Mouse (Mus musculus): Measurements from ENCODE around the gene Bach2. TPM values are rescaled to one million over a fixed set of nuclear protein-coding genes. Genes with fewer than 3 reads are reported as not detected.
A peak's percentile ranks its signal among the peaks of the same experiment; 100 is the strongest.

Bach2 gene
- total RNA-seq, 2 experiments from 2014 or later, result 13.7 to 14.0 TPM

DNA sequence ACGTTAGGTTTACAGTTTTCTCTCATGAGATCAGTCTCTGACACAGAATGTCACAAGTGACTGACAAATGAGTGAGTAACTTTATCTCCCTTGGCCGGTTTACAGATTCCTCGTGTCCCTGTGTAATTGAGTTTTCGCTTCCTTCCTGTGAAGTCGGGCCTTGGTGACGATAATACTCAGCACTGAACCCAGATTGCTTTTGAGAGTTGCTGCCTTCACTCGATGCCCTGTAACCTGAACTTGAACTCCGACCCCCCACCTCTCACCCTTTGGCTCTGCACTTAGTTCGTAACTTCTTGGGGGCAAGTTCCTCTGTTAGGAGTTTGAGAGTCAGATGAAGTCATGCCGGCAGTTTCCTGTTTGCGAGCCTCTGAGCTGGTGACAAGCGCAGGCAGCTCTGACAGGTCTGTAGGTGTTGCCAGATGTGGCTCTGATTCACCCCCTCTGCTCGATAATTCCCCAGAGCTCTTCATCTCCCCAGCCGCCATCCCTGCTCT is 124.9 kb downstream of the Bach2 start:
- DNase-seq, result no peak

DNA sequence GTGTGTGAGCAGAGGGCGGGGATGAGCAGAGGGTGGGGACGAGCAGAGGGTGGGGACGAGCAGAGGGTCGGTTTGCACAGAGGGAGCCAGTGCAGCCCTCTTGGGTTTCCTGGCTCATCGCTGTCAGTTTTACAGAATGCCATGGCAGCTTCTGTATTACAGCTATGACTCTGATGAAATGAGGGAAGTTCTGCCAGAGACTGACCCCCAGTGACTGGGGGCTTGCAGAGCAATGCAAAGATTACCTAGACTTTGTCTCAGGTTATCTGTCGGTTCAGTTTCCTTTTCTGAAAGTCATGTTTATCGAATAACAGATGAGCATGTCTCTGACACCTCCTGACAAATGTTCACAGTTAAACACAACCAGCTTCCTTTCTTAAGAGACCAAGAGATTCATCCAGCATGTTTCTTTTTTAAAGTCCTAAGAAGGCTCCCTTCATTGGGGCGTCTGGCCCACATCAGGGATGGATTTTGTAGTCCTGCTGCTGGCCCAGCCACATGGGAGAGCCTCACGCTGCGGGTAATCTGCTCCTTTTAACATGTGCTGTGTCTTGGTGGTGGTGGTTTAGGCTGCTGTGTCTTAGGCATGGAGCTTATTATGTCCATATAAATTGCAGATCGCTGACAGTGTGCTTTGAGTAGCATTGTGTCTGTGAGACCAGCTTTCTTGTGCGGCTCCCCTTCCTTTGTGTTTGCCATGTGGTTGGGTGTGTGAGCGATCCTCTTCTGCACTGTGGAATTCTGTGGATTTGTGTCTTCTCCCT is 126.7 kb downstream of the Bach2 start:
- no peak for DNase-seq

DNA sequence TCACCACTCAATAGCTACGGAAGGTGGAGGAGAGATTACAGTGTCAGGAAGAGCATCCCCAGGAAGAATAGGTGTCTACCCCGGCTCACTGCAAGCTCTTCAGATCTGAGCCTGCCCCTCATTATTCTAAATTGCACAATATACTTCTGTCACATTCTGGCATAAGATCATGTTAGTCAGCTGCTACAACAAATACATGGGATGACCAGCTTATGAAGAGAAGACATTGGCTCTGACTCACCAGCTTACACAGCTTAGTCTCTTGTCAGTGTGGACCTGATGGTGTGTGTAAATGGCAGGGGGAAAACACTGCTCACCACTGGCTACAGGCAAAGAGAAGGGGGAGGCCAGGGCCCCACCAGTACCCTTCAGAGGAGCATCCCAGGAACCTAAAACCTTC is 127.6 kb downstream of the Bach2 start:
- no peak for DNase-seq

DNA sequence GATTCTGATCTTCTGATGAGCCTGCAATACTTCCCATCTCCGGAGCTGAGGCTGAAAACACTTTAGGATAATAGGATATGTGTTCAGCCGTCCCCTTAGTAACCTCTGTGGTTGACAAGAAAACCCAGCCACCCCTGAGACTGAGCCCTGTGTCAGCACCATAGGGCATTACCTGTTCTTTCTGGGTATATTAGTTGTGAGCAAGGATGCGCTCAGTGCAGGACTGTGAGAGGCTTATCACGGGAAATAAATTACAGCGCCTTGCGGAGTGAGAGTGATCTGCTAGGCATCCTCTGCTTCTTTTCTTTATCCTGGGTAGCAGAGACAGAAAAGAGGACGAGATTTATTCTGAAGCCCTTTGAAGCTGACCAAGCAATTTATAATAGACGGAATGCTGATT is 129.7 kb downstream of the Bach2 start:
- no peak for DNase-seq

DNA sequence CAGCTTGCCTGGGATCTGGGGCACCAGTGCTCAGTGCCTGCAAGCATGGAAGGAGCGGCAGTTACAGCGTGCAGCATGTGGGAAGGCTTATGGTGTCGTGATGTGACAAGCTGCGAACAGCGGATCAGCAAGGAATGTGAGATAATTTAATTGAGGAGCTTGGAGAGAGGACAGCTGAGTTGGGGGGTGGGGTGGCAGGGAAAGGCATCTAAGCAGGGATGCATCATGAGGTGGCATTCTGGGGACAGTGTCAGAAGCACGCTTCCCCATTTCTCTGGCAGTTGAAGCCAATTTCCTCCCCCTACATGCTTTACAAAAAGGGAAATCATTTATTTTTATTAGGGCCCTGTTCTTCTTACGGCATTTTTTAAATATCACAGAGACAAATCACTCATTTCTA is 134.5 kb downstream of the Bach2 start:
- peak; percentile 61 to 71 for DNase-seq

DNA sequence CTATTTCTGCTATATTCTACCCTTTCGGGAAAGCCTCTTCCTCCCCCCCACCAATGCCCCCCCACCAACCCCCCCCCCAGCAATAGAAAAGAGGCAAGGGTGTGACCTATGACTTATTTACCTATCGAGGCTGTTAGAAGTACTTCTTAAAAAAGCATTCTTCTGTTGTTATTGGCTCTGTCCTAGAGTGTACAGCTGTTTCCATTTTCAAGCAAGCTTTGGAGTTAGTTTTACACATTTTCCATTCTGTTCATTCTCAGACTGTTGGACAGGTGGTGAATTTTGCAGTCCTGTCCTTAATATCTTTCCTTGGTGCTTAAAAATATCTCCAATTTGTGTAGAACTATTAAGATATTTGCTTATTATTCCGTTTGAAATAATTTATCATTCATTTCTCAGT is 134.9 kb downstream of the Bach2 start:
- no peak for DNase-seq

DNA sequence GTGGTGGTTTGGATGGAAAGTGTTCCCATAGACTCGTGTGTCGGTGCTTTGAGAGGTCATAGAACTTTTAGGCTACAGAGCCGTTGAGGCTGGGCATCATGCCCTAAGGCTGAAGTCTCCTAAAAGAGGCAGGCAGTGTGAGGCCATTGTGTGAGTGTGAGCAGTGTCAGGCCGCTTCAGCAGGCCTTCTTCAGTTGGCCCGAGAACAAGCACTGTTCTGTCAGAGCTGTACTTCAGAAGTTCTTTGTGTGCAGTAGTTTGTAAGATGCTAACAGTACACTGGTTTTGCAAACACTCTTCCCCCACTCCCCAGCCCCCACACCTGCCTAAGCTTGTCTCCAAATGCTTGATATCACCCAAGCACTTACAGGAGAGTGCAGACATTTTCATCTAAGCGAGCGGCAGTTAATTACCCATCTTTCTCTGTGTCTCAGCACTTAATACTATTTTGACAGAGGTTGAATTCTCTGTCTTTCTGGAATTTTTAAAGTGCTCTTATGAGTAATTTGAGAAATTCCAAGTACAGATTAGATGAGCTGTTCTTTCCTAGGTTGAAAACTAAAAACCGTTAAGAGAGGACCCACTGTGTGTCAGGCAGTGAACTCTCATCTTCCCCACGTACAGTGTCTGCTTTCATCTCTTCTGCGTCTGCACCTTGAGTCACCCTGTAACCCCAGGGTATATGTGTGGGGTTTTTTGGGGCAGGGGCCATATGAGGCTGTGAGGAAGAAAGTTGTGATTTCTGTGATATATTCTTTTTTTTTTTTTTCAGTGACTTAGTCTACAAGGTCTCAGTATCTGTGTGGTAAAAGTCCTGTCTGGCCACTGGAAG is 136.4 kb downstream of the Bach2 start:
- no peak for DNase-seq

DNA sequence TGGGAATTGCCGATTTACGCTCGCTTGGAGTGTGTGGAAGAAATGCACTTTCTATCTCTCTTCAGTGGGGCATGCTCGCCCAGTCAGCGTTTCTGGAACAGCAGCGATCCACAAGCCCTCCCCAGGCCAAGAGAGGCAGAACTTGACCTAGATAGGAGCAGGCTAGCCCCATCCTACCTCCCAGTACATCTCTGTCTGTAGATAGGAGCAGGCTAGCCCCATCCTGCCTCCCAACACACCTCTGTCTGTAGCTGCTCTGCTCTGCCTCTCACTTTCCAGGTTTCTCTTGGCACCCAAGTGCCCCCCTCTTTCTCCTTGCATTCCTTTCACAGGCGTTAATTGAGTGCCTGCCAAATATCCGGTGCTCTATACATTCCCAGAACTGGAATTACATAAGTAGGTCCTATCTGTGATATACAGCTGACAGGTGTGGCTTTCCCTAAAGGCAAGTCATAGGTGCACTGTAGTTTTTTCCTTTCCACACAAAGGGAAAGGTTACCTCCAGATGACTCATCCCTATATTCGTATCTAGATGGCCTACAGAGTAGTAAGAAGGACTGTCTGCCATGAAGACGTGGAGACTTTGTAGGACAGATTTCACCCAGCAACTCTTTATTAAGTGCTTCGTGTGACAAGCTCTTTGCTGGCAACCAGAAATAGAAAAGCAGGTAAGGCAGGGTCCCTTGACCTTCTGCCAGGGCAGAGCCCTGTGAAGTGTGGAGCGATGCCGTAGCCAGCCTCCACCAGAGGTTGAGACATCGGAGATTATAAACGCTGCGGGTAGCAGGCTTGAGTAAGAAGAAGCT is 137.3 kb downstream of the Bach2 start:
- DNase-seq, result no peak

DNA sequence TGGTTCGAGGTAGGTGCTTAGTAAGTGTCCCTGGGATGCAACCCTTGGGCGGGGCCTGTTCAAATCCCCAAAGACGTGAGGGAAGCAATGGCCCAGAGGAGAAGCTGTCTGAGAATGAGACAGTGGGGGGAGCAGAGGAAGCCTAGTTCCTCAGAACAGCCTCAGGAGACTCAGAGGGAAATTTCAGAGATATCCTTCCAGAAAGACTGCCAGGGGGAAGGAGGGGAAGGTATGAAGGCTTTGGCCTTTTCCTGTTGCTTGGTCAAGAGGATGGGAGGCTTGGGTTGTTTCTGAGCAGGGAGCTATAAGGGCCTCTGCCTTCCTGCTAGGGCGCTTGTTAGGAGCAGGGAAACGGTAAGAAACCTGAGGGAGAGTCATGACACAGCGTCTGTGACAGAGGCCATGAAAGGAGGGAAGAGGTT is 137.9 kb downstream of the Bach2 start:
- no peak for DNase-seq

DNA sequence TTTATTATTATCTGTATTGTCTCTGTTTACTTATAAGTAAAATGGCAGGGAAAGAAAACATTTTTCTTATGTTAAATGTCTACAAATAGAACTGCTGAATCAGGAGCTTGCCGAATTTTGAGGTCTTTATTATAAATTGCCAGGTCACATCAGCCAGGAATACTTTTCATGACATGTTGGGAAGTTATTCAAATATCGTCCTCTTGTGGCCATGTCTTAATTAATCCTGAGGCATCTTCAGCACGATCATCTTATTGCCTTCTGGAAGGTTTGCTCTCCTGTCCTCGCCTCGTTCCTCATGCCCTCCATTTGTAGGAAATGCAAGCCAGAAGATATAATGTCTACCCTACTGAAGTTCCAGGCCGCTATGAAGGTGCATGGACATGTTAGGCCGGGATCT is 140.5 kb downstream of the Bach2 start:
- no peak for DNase-seq

DNA sequence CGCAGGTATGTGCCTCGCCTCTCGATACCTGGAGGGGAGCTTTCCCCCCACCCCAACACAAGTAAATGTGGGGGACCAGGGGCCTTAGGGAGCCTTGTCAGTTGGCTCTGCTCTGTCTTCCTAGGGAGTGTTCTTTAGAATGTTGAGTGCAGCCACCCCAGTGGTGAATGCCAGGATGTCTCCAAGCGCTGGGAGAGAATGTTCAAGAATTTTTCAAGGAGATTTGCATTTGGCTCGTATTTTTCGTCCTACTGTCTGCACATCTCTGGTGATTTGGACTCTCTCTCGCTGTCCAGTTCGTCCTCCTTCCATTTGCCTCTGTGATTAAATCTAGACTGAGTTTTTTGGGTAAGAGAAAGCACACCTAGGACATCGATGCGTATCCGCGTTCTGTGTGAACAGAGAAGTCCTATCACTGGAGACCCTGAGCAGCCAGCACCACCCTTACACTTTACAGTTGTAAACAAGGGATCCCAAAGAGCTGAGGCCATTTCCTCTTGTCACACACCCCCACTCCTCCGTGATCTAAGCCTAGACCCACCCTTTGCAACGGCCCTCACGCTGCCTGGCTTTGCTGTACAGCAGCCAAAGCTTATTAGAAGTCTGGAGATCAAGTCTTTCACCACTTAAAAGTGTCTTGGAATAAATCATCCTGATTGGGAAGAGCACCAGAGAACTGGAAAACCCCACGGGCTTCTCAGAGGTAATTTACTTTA is 143.2 kb downstream of the Bach2 start:
- DNase-seq, result no peak

DNA sequence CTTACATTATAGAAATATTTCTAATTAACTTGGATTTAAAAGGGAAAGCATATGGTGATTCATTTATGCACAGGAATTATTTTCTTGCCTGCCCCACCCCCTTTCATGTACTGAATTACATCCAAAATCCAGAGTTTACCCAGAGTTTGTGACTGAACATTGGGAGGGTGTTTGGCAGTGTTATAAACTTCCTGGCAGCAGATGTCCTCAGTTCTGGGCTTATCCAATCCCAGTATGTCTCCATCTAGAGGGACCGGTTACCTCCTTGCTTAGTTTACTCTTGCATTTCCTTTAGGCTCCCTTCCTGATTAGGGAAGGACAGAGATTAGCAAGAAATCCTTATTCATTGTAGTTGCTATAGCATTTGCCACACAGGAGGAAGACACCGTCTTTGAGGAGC is 146.5 kb downstream of the Bach2 start:
- DNase-seq, result no peak

DNA sequence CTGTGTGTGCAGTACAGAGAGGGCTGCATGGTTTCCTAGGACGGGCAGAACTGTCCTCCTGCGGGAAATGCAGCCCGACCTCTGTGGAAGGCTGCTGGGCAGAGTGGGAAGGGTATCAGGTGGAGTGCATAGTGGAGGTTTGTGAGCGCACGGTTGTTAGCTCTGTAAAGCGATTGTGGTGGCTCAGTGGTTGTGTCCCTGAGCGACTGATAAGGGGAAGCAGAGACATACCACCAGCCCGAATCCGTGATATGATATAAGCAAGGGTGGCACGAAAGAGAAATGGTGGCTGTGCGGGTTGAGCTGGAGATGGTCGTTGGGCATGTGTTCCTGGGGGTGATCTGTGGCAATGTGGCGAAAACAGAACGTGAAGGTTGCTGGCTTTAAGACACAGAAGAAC is 147.0 kb downstream of the Bach2 start:
- no peak for DNase-seq

DNA sequence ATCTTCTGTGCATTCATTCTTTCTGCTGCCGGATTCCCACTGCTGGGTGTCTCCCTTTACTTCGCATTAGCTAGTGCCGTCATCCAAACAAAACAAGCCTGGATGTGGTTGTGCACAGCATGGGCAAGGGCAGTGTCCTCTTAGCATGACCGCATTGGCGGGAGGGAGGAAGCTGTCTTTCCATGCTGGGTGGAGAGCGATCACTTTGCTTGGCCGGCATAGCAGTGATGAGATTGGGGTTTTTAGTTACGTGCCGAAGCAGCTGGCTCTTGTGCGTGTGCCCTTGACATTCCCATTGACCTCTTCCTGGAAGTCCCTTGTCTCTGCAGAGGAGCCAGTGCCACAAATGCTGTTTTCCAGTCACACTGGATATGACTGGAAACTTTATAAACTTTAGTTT is 147.7 kb downstream of the Bach2 start:
- DNase-seq, result no peak

DNA sequence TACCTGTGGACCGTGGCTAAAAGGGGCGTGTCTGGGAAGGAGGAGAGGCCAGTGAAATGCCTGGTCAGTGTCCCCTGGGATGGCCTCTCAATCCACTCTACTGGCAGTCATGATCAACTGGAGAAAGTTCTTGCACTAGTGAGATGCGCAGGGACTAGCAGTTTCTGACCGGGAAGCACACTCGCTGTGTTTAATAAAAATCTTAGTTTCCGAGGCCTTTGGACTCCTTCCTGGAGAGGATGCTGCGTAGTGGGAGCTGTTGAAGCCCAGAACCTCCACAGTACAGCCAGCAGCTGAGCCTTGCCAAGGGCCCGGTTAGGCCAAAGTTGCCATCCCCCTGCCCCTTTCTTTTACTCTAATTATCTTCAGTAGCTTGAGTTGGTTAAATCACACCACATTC is 148.3 kb downstream of the Bach2 start:
- no peak for DNase-seq

DNA sequence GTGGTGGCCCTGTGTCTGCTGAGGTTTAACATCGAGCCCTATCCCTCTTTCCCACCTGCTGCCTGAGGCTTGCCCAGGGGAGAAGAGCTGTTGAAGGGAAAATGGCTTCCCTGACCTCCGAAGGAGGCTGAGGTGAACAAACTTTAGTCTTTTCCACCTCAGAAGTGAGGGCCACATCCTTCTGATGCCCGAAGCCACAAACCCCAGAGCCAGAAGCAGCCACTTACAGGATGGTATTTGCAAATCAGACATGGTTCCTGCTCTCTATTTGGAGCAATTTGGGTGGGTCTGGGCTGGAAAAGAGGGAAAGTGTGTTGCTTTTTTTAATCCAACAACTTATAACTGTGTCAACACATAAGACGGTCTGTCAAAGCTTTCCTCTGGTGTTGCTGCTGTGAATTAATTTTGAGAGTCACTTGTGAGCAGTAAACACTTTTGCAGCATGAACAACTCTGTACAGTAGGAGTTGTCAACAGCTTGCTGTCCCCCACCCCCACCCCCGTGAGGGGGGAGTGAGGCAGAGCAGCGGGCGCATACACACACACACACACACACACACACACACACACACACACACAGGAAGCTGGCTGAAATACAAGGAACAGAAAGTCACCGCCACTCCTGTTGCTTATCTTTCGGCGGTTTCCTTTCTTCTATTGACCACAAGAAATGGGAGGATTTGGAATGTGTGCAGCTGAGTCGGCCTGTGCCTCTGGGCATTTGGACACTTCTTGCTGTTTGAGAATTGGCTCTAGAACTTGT is 149.1 kb downstream of the Bach2 start:
- DNase-seq, result no peak

DNA sequence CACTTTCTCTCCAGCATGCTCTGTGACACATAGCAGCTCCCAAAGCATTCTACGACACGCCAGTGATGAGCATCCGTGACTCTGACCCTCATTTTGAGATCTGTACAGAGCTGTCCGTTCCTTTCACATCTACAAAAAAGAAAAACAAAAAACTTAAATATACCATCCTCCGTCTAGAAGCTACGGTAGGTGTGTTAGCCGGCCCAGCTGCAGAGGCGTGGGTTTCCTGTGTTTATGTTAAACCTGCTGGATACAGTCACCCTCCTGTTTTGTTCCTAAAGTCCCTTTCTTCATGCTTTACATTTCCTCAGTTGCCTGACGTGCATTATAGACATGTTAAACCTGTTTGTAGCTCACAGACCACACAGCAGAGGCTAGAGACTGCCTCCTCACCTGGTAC is 150.0 kb downstream of the Bach2 start:
- DNase-seq, result no peak

DNA sequence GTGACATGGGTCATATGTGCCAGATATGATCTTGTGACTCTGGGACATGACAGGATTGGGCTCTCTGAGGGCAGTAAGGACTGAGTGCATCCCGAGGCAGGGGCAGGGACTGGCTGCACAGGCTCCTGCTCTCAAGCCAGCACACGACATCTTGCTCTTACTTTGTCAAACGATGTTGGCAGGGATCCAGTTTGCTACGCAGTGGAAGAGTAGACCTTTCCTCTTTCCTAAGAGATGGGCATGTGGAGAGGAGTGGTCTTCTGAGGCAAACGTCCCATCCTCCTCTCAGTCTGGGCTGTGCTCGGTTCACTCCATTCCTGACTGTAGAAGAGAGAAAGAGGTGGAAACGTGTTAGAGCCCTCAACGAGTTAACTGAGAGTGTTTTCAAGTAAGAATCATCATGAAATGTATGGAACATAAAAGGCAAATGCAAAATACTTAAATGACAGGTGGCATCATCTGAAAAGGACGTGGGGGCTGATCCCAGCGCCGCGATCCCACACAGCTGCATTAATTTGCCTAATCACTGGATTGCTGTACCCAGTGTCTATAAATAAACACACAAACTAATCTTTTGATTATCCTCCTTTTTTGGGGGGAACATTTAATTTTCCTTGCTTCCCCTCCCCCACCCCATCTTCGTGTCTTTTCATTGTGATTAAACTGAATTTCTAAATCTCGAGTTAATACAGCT is 150.7 kb downstream of the Bach2 start:
- DNase-seq, result no peak

DNA sequence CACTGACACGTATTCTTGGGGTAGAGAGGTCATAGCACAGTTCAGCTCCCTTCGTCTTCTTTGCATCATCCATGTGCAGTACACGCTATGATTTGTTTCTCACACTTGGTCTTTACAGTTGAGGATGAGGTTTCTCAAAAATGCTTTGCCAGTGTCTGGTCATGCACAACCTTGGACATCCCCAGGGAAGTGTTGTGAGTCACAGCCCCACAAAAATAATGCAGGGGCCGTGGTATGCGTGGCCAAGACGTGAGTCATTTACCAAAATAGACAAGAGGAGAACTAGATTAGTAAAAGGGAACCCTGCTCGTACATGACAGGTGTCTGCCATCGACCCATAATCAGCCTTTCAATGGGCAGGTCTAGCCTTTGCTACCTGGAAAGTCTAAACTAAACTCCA is 152.7 kb downstream of the Bach2 start:
- no peak for DNase-seq

DNA sequence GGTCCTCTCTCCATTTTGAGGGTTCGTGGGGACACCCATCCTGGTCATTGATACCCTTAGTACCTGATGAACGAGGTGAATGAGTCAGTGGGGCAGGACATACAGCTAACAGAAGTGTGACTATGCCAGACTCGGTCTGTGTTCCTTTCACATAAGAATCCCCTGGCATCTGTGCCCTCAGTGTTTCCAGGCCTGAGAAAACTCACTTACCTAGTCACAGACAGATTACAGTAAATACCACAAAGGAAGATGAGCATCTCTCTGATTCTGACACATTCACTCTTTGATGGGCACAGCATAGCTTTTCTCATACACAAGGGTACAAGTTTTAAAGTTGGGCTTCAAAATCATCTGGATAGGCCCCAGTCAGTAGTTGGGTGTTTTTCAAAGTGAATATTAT is 154.6 kb downstream of the Bach2 start:
- no peak for DNase-seq

DNA sequence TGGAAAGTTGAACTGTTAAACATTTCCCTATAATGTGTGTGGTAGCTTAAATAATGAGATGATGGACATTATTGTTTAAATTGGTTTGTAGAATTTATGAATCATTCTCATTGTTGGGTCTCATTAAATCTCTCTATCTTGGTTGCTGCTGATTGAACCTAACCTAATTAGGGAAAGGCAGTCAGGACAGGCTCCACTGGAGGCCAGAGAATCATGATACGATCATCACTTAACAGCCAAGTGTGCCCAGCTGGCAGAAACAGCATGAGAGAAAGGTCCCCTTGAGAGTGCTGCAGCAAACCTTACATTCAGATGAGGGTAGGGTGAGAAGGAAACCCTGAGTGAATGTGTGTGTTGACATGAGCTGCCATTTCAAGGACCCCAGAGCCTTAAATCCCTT is 155.3 kb downstream of the Bach2 start:
- DNase-seq, result no peak
